Mouse (Mus musculus): ENCODE measurements around the gene Osm. TPM values are rescaled to one million over a fixed set of nuclear protein-coding genes. Genes with fewer than 3 reads are reported as not detected.

The Osm gene
- total and polyA plus RNA-seq, 2 experiments from 2014 or later = 0.10 to 0.84 TPM

DNA sequence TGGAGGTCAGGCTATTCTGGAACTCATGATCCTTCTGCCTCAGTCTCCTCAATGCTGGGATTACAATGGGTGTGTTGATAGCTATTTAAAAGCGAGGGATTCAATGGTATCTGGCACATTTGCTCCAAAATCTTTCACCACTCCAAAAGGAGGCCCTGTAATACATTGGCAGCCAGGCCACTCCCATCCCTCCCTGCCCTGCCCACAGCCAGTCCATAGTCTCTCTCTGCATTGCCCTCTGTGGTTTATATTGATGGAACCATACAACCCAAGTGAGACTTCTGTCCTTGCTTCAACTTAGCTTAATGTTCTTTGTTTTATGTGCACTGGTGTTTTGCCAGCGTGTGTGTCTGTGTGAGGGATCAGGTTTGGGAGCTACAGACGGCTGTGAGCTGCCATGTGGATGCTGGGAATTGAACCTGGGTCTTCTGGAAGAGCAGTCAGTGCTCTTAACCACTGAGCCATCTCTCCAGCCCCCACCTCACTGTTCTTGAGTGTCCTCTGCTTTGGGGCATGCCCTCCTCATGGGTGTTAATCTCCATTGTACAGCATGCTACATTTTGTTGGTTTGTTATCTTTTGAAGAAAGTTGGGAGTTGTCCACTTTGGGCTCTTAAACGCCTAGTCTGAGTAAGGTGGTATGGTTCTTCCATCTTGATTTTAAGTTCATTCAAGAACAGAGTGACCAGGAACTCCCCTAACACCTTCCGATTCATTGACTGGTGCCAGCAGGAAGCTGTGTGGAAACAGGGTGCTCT, 9.5 kb upstream of the Osm start:
- H3K4me2 ChIP-seq (ENCODE audit: low read depth, low read length) = no peak overlapping the region
- no peaks in the 10 kb centered on the region for H3K9me3 ChIP-seq (replicated peaks; ENCODE audit: control insufficient read depth, low read length)
- DNase-seq (ENCODE audit: low spot score) = no peak
- no peak overlapping the region for H3K4me3 ChIP-seq (ENCODE audit: low read depth, low read length)
- H3K27me3 ChIP-seq (ENCODE audit: control insufficient read depth, insufficient read depth, low read length) = no peaks in the 10 kb centered on the region
- no peak for ATAC-seq (ENCODE audit: insufficient read depth, low read depth)
- no peak overlapping the region for H3K9ac ChIP-seq (replicated peaks; ENCODE audit: low read depth, low read length)
- no peaks in the 10 kb centered on the region for H3K4me1 ChIP-seq (ENCODE audit: control insufficient read depth, insufficient read depth)
- no peak overlapping the region for H3K27ac ChIP-seq (ENCODE audit: low read depth)
- TF ChIP-seq CTCF (IDR thresholded peaks at IDR 0.05; ENCODE audit: low read depth) (no peak), EP300 (IDR thresholded peaks at IDR 0.05; ENCODE audit: low read depth) (no peak)
- H3K36me3 ChIP-seq (replicated peaks; ENCODE audit: control insufficient read depth, insufficient read depth, low read length) = no peaks in the 10 kb centered on the region
- WGBS = 70% methylated on average over 5 of the region's 5 CpGs

DNA sequence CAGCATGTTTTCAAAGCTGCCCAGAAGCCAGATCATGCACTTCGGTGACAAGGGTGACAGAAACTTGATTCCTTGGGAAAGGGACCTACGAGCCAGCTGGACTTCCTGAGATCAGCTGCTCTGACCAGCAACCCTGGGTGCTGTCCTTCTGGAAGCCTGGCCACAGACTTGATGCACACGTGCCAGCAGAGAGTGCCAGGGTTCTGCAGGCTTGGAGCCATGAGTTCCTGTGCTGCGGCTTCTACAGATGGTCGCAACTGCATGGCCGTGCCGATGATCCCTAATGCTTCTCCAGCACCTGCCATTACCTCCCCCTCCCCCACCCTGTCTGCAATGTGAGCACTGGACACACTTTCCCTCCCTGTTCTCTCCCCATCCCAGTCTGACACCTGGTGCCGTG, 7.8 kb upstream of the Osm start:
- 21% methylated on average over 8 of the region's 8 CpGs for WGBS
- no peaks in the 10 kb centered on the region for H3K36me3 ChIP-seq (replicated peaks; ENCODE audit: control insufficient read depth, insufficient read depth, low read length)
- DNase-seq (ENCODE audit: low spot score) = no peak
- H3K27me3 ChIP-seq (ENCODE audit: control insufficient read depth, insufficient read depth, low read length) = no peaks in the 10 kb centered on the region
- H3K27ac ChIP-seq (ENCODE audit: low read depth) = no peak overlapping the region
- no peak for TF ChIP-seq EP300 (IDR thresholded peaks at IDR 0.05; ENCODE audit: low read depth)
- no peak for TF ChIP-seq CTCF (IDR thresholded peaks at IDR 0.05; ENCODE audit: low read depth)
- no peak overlapping the region for H3K4me2 ChIP-seq (ENCODE audit: low read depth, low read length)
- no peak overlapping the region for H3K9ac ChIP-seq (replicated peaks; ENCODE audit: low read depth, low read length)
- H3K4me3 ChIP-seq (ENCODE audit: low read depth, low read length) = no peak overlapping the region
- ATAC-seq (ENCODE audit: insufficient read depth, low read depth) = no peak
- no peaks in the 10 kb centered on the region for H3K9me3 ChIP-seq (replicated peaks; ENCODE audit: control insufficient read depth, low read length)
- H3K4me1 ChIP-seq (ENCODE audit: control insufficient read depth, insufficient read depth) = no peaks in the 10 kb centered on the region

DNA sequence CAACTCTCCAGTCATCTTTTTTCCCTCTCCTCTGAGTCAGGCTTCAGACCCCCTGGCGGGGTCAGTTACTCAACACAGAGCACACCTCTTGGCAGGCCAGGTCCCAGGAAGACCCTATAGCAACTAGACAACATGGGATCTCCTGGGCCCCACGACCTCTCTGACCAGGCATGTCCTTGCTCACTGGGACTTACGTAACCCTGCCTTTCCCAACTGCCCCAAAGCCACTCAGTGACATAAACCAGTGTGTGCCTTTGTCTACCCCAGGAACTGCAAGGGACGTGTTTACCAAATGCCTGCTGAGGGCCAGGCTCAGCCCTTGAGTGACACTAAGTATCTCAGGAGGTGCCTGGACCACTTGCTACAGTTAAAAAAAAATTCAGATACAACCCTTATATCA, 6.4 kb upstream of the Osm start:
- no peak overlapping the region for H3K4me2 ChIP-seq (ENCODE audit: low read depth, low read length)
- H3K4me3 ChIP-seq (ENCODE audit: low read depth, low read length) = no peak overlapping the region
- H3K9ac ChIP-seq (replicated peaks; ENCODE audit: low read depth, low read length) = no peak overlapping the region
- no peaks in the 10 kb centered on the region for H3K36me3 ChIP-seq (replicated peaks; ENCODE audit: control insufficient read depth, insufficient read depth, low read length)
- TF ChIP-seq EP300 (IDR thresholded peaks at IDR 0.05; ENCODE audit: low read depth) (no peak), CTCF (IDR thresholded peaks at IDR 0.05; ENCODE audit: low read depth) (no peak)
- no peaks in the 10 kb centered on the region for H3K9me3 ChIP-seq (replicated peaks; ENCODE audit: control insufficient read depth, low read length)
- DNase-seq (ENCODE audit: low spot score) (no peak), ATAC-seq (ENCODE audit: insufficient read depth, low read depth) (no peak)
- H3K27me3 ChIP-seq (ENCODE audit: control insufficient read depth, insufficient read depth, low read length) = no peaks in the 10 kb centered on the region
- no peaks in the 10 kb centered on the region for H3K4me1 ChIP-seq (ENCODE audit: control insufficient read depth, insufficient read depth)
- 55% methylated on average over 4 of the region's 4 CpGs for WGBS
- no peak overlapping the region for H3K27ac ChIP-seq (ENCODE audit: low read depth)

DNA sequence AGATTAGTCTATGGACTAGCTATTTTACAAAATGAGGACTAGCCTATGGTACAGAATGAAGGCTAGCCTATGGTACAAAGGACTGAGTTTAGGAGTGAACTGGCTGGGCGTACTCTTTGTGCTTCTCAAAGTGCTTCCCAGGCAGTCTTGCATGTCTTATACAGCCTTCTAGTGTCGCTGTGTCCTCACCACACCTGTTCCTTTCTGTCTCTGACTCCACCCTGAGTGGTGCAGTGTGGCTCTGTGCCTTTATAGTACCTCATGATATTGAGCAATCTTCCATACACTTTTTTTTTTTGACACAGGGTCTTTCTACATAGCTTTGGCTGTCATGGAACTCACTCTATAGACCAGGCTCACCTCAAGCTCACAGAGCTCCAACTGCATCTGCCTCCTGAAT, 4.8 kb upstream of the Osm start:
- Histone ChIP-seq H3K27ac (ENCODE audit: low read depth) (no peak overlapping the region), H3K4me2 (ENCODE audit: low read depth, low read length) (no peak overlapping the region), H3K27me3 (ENCODE audit: control insufficient read depth, insufficient read depth, low read length) (no peaks in the 10 kb centered on the region), H3K4me1 (ENCODE audit: control insufficient read depth, insufficient read depth) (no peaks in the 10 kb centered on the region; the same call in 1 of the 2 replicates), H3K9me3 (replicated peaks; ENCODE audit: control insufficient read depth, low read length) (no peaks in the 10 kb centered on the region), H3K4me3 (ENCODE audit: low read depth, low read length) (no peak overlapping the region), H3K9ac (replicated peaks; ENCODE audit: low read depth, low read length) (no peak overlapping the region), H3K36me3 (replicated peaks; ENCODE audit: control insufficient read depth, insufficient read depth, low read length) (no peaks in the 10 kb centered on the region)
- TF ChIP-seq CTCF (IDR thresholded peaks at IDR 0.05; ENCODE audit: low read depth) (no peak), EP300 (IDR thresholded peaks at IDR 0.05; ENCODE audit: low read depth) (no peak)
- DNase-seq (ENCODE audit: low spot score) (no peak), ATAC-seq (ENCODE audit: insufficient read depth, low read depth) (no peak)
- WGBS = 94% methylated on average over 2 of the region's 2 CpGs

DNA sequence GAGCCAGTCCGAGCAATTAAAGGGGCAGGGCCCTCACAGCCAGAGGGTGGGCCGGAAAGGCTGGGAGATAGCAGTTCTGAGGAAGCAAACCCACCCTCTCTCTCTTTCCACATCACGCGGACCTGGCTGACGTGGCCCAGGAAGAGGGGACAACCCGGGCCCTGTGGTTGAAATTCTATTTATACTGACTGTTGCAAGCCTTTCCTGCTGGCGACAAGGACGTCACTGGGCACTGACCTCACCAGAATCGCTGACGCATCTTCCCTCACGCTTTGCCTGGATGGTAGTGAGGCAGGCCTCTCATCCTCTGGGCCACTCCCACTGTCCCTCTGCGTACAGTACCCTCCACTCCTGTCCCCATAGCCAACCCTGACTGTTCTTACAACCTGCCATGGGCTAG, 3.6 kb upstream of the Osm start:
- Histone ChIP-seq H3K4me1 (ENCODE audit: control insufficient read depth, insufficient read depth) (no peaks in the 10 kb centered on the region; the same call in 1 of the 2 replicates), H3K36me3 (replicated peaks; ENCODE audit: control insufficient read depth, insufficient read depth, low read length) (no peaks in the 10 kb centered on the region), H3K9me3 (replicated peaks; ENCODE audit: control insufficient read depth, low read length) (no peaks in the 10 kb centered on the region), H3K27ac (ENCODE audit: low read depth) (no peak overlapping the region), H3K4me2 (ENCODE audit: low read depth, low read length) (no peak overlapping the region), H3K9ac (replicated peaks; ENCODE audit: low read depth, low read length) (no peak overlapping the region), H3K4me3 (ENCODE audit: low read depth, low read length) (no peak overlapping the region), H3K27me3 (ENCODE audit: control insufficient read depth, insufficient read depth, low read length) (no peaks in the 10 kb centered on the region)
- peak; percentile 64 for ATAC-seq (ENCODE audit: insufficient read depth, low read depth)
- no peak for TF ChIP-seq CTCF (IDR thresholded peaks at IDR 0.05; ENCODE audit: low read depth)
- no peak for TF ChIP-seq EP300 (IDR thresholded peaks at IDR 0.05; ENCODE audit: low read depth)
- peak; percentile 36 for DNase-seq (ENCODE audit: low spot score)
- 34% methylated on average over 12 of the region's 12 CpGs for WGBS

Data from heart, postnatal 0 days (tissue).